In the genomic region with DNA sequence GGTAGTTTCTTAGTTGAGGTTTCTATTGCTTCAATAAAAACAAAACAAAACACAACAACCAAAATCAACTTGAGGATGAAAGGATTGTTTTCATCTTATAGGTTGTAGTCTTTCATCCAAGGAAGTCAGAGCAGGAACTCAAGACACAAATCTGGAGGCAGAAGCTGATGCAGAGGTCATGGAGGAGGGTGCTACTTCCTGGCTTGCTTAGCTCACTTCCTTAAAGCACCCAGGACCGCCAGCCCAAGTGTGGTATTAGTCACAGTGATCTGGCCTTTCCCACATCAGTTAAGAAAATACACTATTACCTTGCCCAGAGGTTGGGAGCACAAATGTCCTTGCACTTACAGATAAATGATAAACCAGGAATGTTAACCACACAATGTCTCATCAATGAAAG, we compare ENCODE assay signal across 24 mouse cellular contexts. TPM values are rescaled to one million over a fixed set of nuclear protein-coding genes. Genes with fewer than 3 reads are reported as not detected.
DNase-seq lines count a peak whose midpoint lies in the region; ATAC-seq and TF ChIP-seq lines count a peak whose summit lies in the region.
"Had no signal": no experiment of that assay in that cellular context is flagged by ENCODE, and none has a peak within 500 bp of the region (broad histone marks: within the 10 kb centered on the region; RNA-seq: fewer than 3 reads in every experiment).

No protein-coding gene starts in this region.

- H3K4me1 ChIP-seq in liver, adult 2 months (ENCODE audit: control insufficient read depth, insufficient read depth, low read length), result no peaks in the 10 kb centered on the region
- H3K4me1 ChIP-seq in liver, embryonic 12.5 days, result no peaks in the 10 kb centered on the region
- no peaks in the 10 kb centered on the region for H3K4me1 ChIP-seq in forebrain, postnatal 0 days (ENCODE audit: insufficient read depth)
- no peaks in the 10 kb centered on the region for H3K4me1 ChIP-seq in lung, adult 2 months (ENCODE audit: control insufficient read depth, insufficient read depth, low read length)
- H3K4me1 ChIP-seq: embryonic facial prominence, embryonic 12.5 days; forebrain, embryonic 12.5 days; heart, embryonic 13.5 days; hindbrain, embryonic 12.5 days; intestine, embryonic 15.5 days had no signal

- H3K27ac ChIP-seq in liver, adult 2 months (replicated peaks; ENCODE audit: insufficient read depth, low read depth, low read length), result no peak overlapping the region
- no peak overlapping the region for H3K27ac ChIP-seq in liver, embryonic 12.5 days
- no peak overlapping the region for H3K27ac ChIP-seq in forebrain, postnatal 0 days (ENCODE audit: low read depth, low read length)
- H3K27ac ChIP-seq: embryonic facial prominence, embryonic 12.5 days; forebrain, embryonic 12.5 days; gastrocnemius, adult 2 months; heart, embryonic 13.5 days; hindbrain, embryonic 12.5 days; intestine, embryonic 15.5 days had no signal

- H3K9ac ChIP-seq in liver, adult 2 months (ENCODE audit: low read depth, low read length), result no peak overlapping the region
- no peak overlapping the region for H3K9ac ChIP-seq in liver, embryonic 12.5 days
- H3K9ac ChIP-seq in forebrain, postnatal 0 days, result no peak overlapping the region
- H3K9ac ChIP-seq: embryonic facial prominence, embryonic 12.5 days; forebrain, embryonic 12.5 days; heart, embryonic 13.5 days; hindbrain, embryonic 12.5 days; intestine, embryonic 15.5 days had no signal

- H3K4me2 ChIP-seq in liver, embryonic 12.5 days, result no peak overlapping the region
- H3K4me2 ChIP-seq in forebrain, postnatal 0 days (ENCODE audit: low read depth), result no peak overlapping the region
- H3K4me2 ChIP-seq: embryonic facial prominence, embryonic 12.5 days; forebrain, embryonic 12.5 days; heart, embryonic 13.5 days; hindbrain, embryonic 12.5 days; intestine, embryonic 15.5 days had no signal

- ATAC-seq in liver, embryonic 12.5 days, result no peak
- no peak for ATAC-seq in forebrain, postnatal 0 days
- ATAC-seq: hindbrain, embryonic 16.5 days; intestine, embryonic 15.5 days had no signal

- peak; percentile 5 for DNase-seq in liver, adult 2 months (ENCODE audit: extremely low read depth, low read depth, low spot score)
- DNase-seq in induced T-regulatory cell, adult 2 months (ENCODE audit: low read depth), result peak; percentile 24
- DNase-seq in naive thymus-derived CD4-positive, alpha-beta T cell, adult 2 months (ENCODE audit: low read depth), result peak; percentile 3
- no peak for DNase-seq in heart, postnatal 36 days
- no peak for DNase-seq in forebrain, postnatal 0 days
- DNase-seq in lung, adult 2 months, result no peak
- DNase-seq: adrenal gland, postnatal 10 days; B cell, adult 2 months; cerebellum, adult 8-10 months; cerebellum, postnatal 25 days; gastrocnemius, adult 2 months; gastrocnemius, postnatal 25 days; heart, adult 11 months; heart, postnatal 4 days; kidney, adult 18-20 months had no signal

- H3K27me3 ChIP-seq in liver, adult 2 months (ENCODE audit: control insufficient read depth, insufficient read depth, low read length), result no peaks in the 10 kb centered on the region
- no peaks in the 10 kb centered on the region for H3K27me3 ChIP-seq in liver, embryonic 12.5 days (replicated peaks)
- no peaks in the 10 kb centered on the region for H3K27me3 ChIP-seq in forebrain, postnatal 0 days (ENCODE audit: insufficient read depth, low read length)
- H3K27me3 ChIP-seq: embryonic facial prominence, embryonic 12.5 days; forebrain, embryonic 12.5 days; heart, embryonic 13.5 days; hindbrain, embryonic 12.5 days; intestine, embryonic 15.5 days had no signal

- no peaks in the 10 kb centered on the region for H3K36me3 ChIP-seq in liver, adult 2 months (ENCODE audit: control insufficient read depth, insufficient read depth, low read length)
- no peaks in the 10 kb centered on the region for H3K36me3 ChIP-seq in liver, embryonic 12.5 days
- H3K36me3 ChIP-seq in forebrain, postnatal 0 days (ENCODE audit: insufficient read depth), result no peaks in the 10 kb centered on the region
- H3K36me3 ChIP-seq: embryonic facial prominence, embryonic 12.5 days; forebrain, embryonic 12.5 days; heart, embryonic 13.5 days; hindbrain, embryonic 12.5 days; intestine, embryonic 15.5 days had no signal

- no peak for TF ChIP-seq POLR2A in liver, adult 2 months (IDR thresholded peaks at IDR 0.05; ENCODE audit: extremely low read depth, insufficient read depth, low read length)
- no peak for TF ChIP-seq POLR2A in lung, adult 2 months (IDR thresholded peaks at IDR 0.05; ENCODE audit: borderline replicate concordance, extremely low read depth, low read depth, low read length)

- intact Hi-C loops in heart, postnatal 36 days (cut with DNase I), result no loop called here

- H3K4me3 ChIP-seq in liver, adult 2 months (ENCODE audit: insufficient read depth, low read depth, low read length), result no peak overlapping the region
- no peak overlapping the region for H3K4me3 ChIP-seq in liver, embryonic 12.5 days
- H3K4me3 ChIP-seq in forebrain, postnatal 0 days (ENCODE audit: low read depth, low read length), result no peak overlapping the region
- H3K4me3 ChIP-seq in lung, adult 2 months (replicated peaks; ENCODE audit: extremely low read depth, low read depth, low read length), result no peak overlapping the region
- H3K4me3 ChIP-seq: embryonic facial prominence, embryonic 12.5 days; forebrain, embryonic 12.5 days; gastrocnemius, adult 2 months; heart, embryonic 13.5 days; hindbrain, embryonic 12.5 days; intestine, embryonic 15.5 days had no signal

- WGBS in liver, adult 2 months, result 65% methylated on average over 1 of the region's 1 CpGs
- WGBS in liver, embryonic 12.5 days (ENCODE audit: insufficient replicate concordance), result 56% methylated on average over 1 of the region's 1 CpGs
- WGBS in forebrain, postnatal 0 days, result 78% methylated on average over 1 of the region's 1 CpGs
- WGBS in lung, adult 2 months, result 63% methylated on average over 1 of the region's 1 CpGs

- TF ChIP-seq CTCF in liver, adult 2 months (IDR thresholded peaks at IDR 0.05; ENCODE audit: low read depth, low read length), result no peak
- no peak for TF ChIP-seq CTCF in forebrain, postnatal 0 days (IDR thresholded peaks at IDR 0.05; ENCODE audit: low read depth)
- TF ChIP-seq CTCF in lung, adult 2 months (IDR thresholded peaks at IDR 0.05; ENCODE audit: insufficient read depth, low read length), result no peak

- no peaks in the 10 kb centered on the region for H3K79me2 ChIP-seq in liver, adult 2 months (ENCODE audit: control insufficient read depth, insufficient read depth, low read length)

- H3K9me3 ChIP-seq in liver, embryonic 12.5 days (replicated peaks), result no peaks in the 10 kb centered on the region
- H3K9me3 ChIP-seq in forebrain, postnatal 0 days (ENCODE audit: low read length), result no peaks in the 10 kb centered on the region
- H3K9me3 ChIP-seq: embryonic facial prominence, embryonic 12.5 days; forebrain, embryonic 12.5 days; heart, embryonic 13.5 days; hindbrain, embryonic 12.5 days; intestine, embryonic 15.5 days had no signal

RNA-seq across cellular contexts. Expression of a gene that starts 25.0 kb away (rescaled TPM):
- 1.1 and 1.6 TPM in 2 replicates for total RNA-seq in liver, adult 2 months (2014; rRNA removed)
- 0.14 and 0.53 TPM in 2 replicates for polyA plus RNA-seq in liver, adult 2 months (2012; rRNA removed)
- polyA plus RNA-seq in liver, embryonic 12.5 days (2016; fragmentation: Nextera tagmentation; extraction: Ambion mirVana), result 1.4 and 1.5 TPM in 2 replicates
- 1 to 10 TPM; 2.0 to 2.1 TPM for total RNA-seq in heart, postnatal 36 days (2021)
- 0.08 and 0.29 TPM in 2 replicates for total RNA-seq in forebrain, postnatal 0 days (2014; rRNA removed)
- 0.25 and 0.47 TPM in 2 replicates for polyA plus RNA-seq in forebrain, postnatal 0 days (2015; fragmentation: Nextera tagmentation; extraction: Ambion mirVana)
- polyA plus RNA-seq in lung, adult 2 months (2012; rRNA removed), result 1.9 and 2.6 TPM in 2 replicates

RNA-seq across cellular contexts. Expression of a gene that starts 45.5 kb away (rescaled TPM):
- total RNA-seq in liver, adult 2 months (2014; rRNA removed), result not detected in 2 replicates
- not detected in 2 replicates for polyA plus RNA-seq in liver, adult 2 months (2012; rRNA removed)
- polyA plus RNA-seq in liver, embryonic 12.5 days (2016; fragmentation: Nextera tagmentation; extraction: Ambion mirVana), result not detected in 2 replicates
- total RNA-seq in heart, postnatal 36 days (2021), result not detected
- 0.31 TPM in 1 of 2 replicates, not detected in the other for total RNA-seq in forebrain, postnatal 0 days (2014; rRNA removed)
- polyA plus RNA-seq in forebrain, postnatal 0 days (2015; fragmentation: Nextera tagmentation; extraction: Ambion mirVana), result 0.11 and 0.29 TPM in 2 replicates
- 0.22 TPM in 1 of 2 replicates, not detected in the other for polyA plus RNA-seq in lung, adult 2 months (2012; rRNA removed)
- total RNA-seq: adrenal gland, postnatal 10 days; ES-E14; gastrocnemius, adult 2 months; gastrocnemius, postnatal 25 days; heart, postnatal 4 days had no signal
- polyA plus RNA-seq: heart, embryonic 13.5 days; heart, postnatal 0 days had no signal

Comparison
In these comparisons a context has a peak if more than half of its experiments do, and no peak if none do; other contexts are left out.
1. DNase-seq: peak in liver, adult 2 months (single experiment), induced T-regulatory cell, adult 2 months (single experiment) and naive thymus-derived CD4-positive, alpha-beta T cell, adult 2 months (single experiment); none in heart, postnatal 36 days (0 of 2), forebrain, postnatal 0 days (single experiment) and lung, adult 2 months (single experiment).